Mouse (Mus musculus): Measurements from ENCODE around the gene Lyrm1.

GRCm38 (mm10) chr7:119974214-119974613 is 78.6 kb downstream of the Lyrm1 start:
- TF ChIP-seq POLR2A (IDR thresholded peaks at IDR 0.05; ENCODE audit: borderline replicate concordance, insufficient read depth, low read length): no peak
- TF ChIP-seq CTCF (IDR thresholded peaks at IDR 0.05; ENCODE audit: borderline replicate concordance, insufficient read depth, low read depth, low read length): no peak

All from cerebellum, adult 2 months (tissue).